Mouse (Mus musculus): ENCODE data around the gene Fam221a. TPM values are rescaled to one million over a fixed set of nuclear protein-coding genes. Genes with fewer than 3 reads are reported as not detected.
A peak's percentile ranks its signal among the peaks of the same experiment; 100 is the strongest.

The Fam221a gene
- polyA plus RNA-seq, 1 experiment from 2014 or later: 8.6 TPM

DNA sequence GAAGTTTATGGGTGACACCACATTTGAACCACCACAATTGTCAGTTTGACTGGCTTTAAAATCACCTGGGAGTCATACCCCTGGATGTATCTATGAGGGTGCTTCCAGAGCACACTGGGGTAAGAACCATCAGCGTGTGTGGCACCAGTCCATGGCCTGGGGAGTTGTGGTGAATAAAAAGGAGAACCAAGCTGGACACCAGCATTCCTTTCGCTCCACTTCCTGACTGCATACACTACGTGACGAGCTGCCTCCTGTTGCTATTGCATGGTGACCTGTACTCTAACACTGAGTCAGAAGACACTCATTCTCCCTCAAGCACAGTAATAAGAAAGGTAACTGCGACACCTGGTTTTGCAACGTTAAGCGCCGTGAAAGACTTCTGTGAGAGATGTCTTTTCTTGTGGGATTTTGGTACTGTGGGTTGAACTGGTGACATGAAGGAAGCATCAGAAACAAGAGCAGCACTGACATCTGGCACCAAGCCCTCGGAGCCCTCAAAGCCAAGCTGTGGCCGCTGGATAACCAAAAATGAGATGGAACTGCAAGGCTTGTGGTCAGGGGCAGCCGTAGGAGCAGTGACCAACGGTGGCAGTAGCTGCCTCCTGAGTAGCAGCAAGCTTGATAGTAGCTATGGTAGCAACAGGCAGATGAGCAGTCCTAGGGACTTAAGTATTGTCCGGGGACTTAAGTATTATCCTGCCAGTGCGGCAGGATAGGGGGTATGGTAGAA lies 23.6 kb upstream of the Fam221a start:
- ATAC-seq (ENCODE audit: insufficient read depth): no peak
- H3K9ac ChIP-seq: no peak overlapping the region
- no peaks in the 10 kb centered on the region for H3K4me1 ChIP-seq (ENCODE audit: insufficient read depth)
- DNase-seq: no peak
- WGBS: 77% methylated on average over 14 of the region's 14 CpGs
- no peak overlapping the region for H3K4me2 ChIP-seq
- no peaks in the 10 kb centered on the region for H3K27me3 ChIP-seq (ENCODE audit: insufficient read depth, low read length)
- TF ChIP-seq CTCF (IDR thresholded peaks at IDR 0.05; ENCODE audit: low read depth): no peak
- no peak overlapping the region for H3K27ac ChIP-seq (ENCODE audit: low read depth)
- H3K36me3 ChIP-seq (ENCODE audit: insufficient read depth): no peaks in the 10 kb centered on the region
- H3K9me3 ChIP-seq (ENCODE audit: low read depth, low read length): no peaks in the 10 kb centered on the region
- no peak overlapping the region for H3K4me3 ChIP-seq (ENCODE audit: low read depth, low read length)

DNA sequence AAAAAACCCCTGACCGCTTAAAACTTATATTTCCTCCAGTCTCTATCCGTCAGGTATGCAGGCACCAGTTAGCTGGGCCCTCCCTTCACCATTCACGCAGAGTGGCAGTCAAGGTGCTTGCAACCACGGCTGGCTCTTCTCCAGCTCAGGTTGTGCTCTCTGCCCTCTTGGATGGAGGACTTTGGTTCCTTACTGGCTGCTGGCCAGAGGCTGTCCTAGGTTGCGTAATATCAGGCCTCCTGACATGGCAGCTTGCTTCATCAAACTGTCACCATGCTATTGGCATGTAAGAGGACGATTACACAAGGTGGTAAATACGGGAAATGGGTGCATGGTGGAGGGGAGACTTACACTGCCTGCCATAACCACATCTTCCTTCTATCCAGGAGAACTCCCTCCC lies 17.7 kb upstream of the Fam221a start:
- H3K4me1 ChIP-seq (ENCODE audit: insufficient read depth): no peaks in the 10 kb centered on the region
- ATAC-seq (ENCODE audit: insufficient read depth) (no peak), DNase-seq (no peak)
- no peaks in the 10 kb centered on the region for H3K27me3 ChIP-seq (ENCODE audit: insufficient read depth, low read length)
- no peak overlapping the region for H3K27ac ChIP-seq (ENCODE audit: low read depth)
- H3K9me3 ChIP-seq (ENCODE audit: low read depth, low read length): no peaks in the 10 kb centered on the region
- TF ChIP-seq CTCF (IDR thresholded peaks at IDR 0.05; ENCODE audit: low read depth): no peak
- no peak overlapping the region for H3K4me2 ChIP-seq
- no peak overlapping the region for H3K4me3 ChIP-seq (ENCODE audit: low read depth, low read length)
- 80% methylated on average over 7 of the region's 7 CpGs for WGBS
- no peak overlapping the region for H3K9ac ChIP-seq
- no peaks in the 10 kb centered on the region for H3K36me3 ChIP-seq (ENCODE audit: insufficient read depth)

DNA sequence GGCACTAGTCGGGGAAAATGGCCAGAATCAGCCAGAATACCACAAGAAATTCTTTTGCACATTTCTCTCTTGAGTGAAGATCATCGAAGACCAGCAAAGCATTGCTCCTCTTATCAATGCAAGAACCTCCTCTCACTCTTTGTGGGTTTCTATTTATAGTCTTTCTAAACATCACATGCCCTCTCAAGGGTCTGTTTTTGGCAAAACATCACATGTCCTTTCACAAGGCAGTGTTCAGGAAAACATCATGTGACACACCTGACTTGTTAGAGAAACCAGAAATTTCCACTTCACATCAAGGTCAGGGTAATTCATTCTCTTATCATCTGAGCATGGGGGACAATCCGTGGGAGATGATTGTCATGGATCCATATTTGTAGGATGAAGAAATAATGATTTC lies 12.9 kb upstream of the Fam221a start:
- no peaks in the 10 kb centered on the region for H3K4me1 ChIP-seq (ENCODE audit: insufficient read depth)
- H3K36me3 ChIP-seq (ENCODE audit: insufficient read depth): no peaks in the 10 kb centered on the region
- H3K9me3 ChIP-seq (ENCODE audit: low read depth, low read length): no peaks in the 10 kb centered on the region
- H3K27me3 ChIP-seq (ENCODE audit: insufficient read depth, low read length): no peaks in the 10 kb centered on the region
- no peak for TF ChIP-seq CTCF (IDR thresholded peaks at IDR 0.05; ENCODE audit: low read depth)
- ATAC-seq (ENCODE audit: insufficient read depth) (no peak), DNase-seq (no peak)
- WGBS: 72% methylated on average over 3 of the region's 3 CpGs
- H3K4me2 ChIP-seq: no peak overlapping the region
- H3K4me3 ChIP-seq (ENCODE audit: low read depth, low read length): no peak overlapping the region
- no peak overlapping the region for H3K27ac ChIP-seq (ENCODE audit: low read depth)
- no peak overlapping the region for H3K9ac ChIP-seq

DNA sequence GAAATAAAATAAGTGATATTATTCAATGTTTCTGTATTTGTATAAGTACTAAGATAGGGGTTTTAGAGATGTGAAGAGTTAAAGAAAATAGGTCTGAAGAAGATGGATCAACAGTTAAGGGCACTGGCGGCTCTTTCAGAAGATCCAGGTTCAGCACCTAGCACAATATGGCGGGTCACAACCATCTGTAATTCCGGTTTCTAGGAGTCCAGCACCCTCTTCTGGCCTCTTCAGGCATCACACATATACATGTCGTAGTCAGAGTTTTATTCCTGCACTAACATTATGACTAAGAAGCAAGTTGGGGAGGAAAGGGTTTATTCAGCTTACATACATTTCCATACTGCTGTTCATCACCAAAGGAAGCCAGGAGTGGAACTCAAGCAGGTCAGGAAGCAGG lies 12.4 kb upstream of the Fam221a start:
- Histone ChIP-seq H3K4me1 (ENCODE audit: insufficient read depth) (no peaks in the 10 kb centered on the region), H3K4me2 (no peak overlapping the region), H3K27me3 (ENCODE audit: insufficient read depth, low read length) (no peaks in the 10 kb centered on the region), H3K36me3 (ENCODE audit: insufficient read depth) (no peaks in the 10 kb centered on the region), H3K9ac (no peak overlapping the region), H3K9me3 (ENCODE audit: low read depth, low read length) (no peaks in the 10 kb centered on the region), H3K27ac (ENCODE audit: low read depth) (no peak overlapping the region), H3K4me3 (ENCODE audit: low read depth, low read length) (no peak overlapping the region)
- DNase-seq (no peak), ATAC-seq (ENCODE audit: insufficient read depth) (no peak)
- peak; percentile 20; the same call in 1 of the 2 replicates for TF ChIP-seq CTCF (IDR thresholded peaks at IDR 0.05; ENCODE audit: low read depth)
- WGBS: 58% methylated on average over 4 of the region's 4 CpGs

DNA sequence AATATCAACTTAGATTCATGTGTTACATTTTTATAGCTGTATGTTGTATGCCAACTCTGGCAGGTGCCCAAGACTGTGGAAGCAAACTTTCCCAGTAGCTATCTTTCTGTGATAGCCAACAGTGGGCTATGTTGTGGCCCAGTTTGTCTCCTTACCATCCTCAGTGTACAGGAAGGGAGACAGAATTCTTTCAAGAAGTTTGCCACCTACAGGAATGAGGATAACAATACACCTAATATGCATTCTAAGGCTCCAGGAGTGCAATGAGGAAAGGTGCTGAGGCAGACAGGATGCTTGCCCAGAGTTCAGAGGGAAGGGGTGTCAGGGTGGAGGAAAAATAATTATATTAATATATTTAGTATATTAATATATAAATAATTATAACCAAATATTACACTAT lies 7.1 kb upstream of the Fam221a start:
- Histone ChIP-seq H3K4me3 (ENCODE audit: low read depth, low read length) (no peak overlapping the region), H3K9me3 (ENCODE audit: low read depth, low read length) (no peaks in the 10 kb centered on the region), H3K4me1 (ENCODE audit: insufficient read depth) (no peaks in the 10 kb centered on the region), H3K27ac (ENCODE audit: low read depth) (no peak overlapping the region), H3K9ac (no peak overlapping the region), H3K4me2 (no peak overlapping the region), H3K27me3 (ENCODE audit: insufficient read depth, low read length) (no peaks in the 10 kb centered on the region), H3K36me3 (ENCODE audit: insufficient read depth) (no peaks in the 10 kb centered on the region)
- 0 out of 2 replicates have a peak, but pooled peaks have one; percentile 27 for TF ChIP-seq CTCF (IDR thresholded peaks at IDR 0.05; ENCODE audit: low read depth)
- ATAC-seq (ENCODE audit: insufficient read depth) (no peak), DNase-seq (no peak)

DNA sequence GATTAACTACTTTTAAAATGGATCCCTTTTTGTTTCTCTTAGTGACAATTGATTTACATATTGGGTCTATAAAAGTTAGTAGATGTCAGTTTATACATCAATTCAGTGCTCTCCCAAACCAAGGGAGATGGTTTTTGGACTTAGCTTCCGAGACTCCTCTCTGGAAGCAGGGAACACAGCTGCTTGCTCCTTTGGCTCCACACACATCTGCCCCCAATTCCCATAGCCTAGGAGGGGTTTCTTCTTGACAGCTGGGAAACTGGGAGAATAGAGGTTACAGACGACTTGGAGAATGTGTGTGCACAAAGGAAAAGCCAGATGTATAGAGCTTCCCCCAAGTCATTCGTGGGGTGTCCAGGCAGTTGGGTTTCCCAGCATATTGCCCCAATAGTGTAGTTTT lies 673 bp downstream of the Fam221a start:
- ATAC-seq (ENCODE audit: insufficient read depth): no peak
- no peak for TF ChIP-seq CTCF (IDR thresholded peaks at IDR 0.05; ENCODE audit: low read depth)
- peaks cover 5% of the 10 kb centered on the region; the same call in 1 of the 2 replicates for H3K4me1 ChIP-seq (ENCODE audit: insufficient read depth)
- H3K9me3 ChIP-seq (ENCODE audit: low read depth, low read length): no peaks in the 10 kb centered on the region
- peak; percentile 25 for DNase-seq
- WGBS: 37% methylated on average over 3 of the region's 3 CpGs
- no peaks in the 10 kb centered on the region for H3K27me3 ChIP-seq (ENCODE audit: insufficient read depth, low read length)
- peak overlapping the region; percentile 66 for H3K4me2 ChIP-seq
- H3K36me3 ChIP-seq (ENCODE audit: insufficient read depth): no peaks in the 10 kb centered on the region
- H3K27ac ChIP-seq (ENCODE audit: low read depth): no peak overlapping the region
- H3K4me3 ChIP-seq (ENCODE audit: low read depth, low read length): peak overlapping the region; percentile 42
- peak overlapping the region; percentile 55 for H3K9ac ChIP-seq

DNA sequence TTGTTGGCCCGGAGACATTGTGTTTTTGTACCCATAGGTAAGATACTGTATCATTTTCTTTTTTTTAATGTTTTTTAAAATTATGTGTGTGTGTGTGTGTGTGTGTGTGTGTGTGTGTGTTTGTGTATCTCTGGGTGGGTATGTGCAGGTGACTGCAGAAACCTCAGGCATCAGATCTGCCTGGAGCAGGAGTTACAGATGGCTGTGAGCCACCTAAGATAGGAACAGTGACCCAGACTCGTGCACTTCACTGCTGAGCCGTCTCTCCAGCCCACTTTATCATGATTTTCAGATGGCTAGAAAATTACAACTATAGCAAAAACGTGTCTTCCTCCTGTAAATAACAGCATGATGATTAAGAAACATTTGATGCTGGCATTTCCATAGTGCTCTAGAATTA lies 5.2 kb downstream of the Fam221a start:
- 71% methylated on average over 4 of the region's 4 CpGs for WGBS

More for the DNA sequence above, 5.2 kb downstream of the Fam221a start:
- H3K9me3 ChIP-seq (ENCODE audit: low read depth, low read length): no peaks in the 10 kb centered on the region
- no peaks in the 10 kb centered on the region for H3K36me3 ChIP-seq (ENCODE audit: insufficient read depth)
- ATAC-seq (ENCODE audit: insufficient read depth): no peak
- no peaks in the 10 kb centered on the region for H3K27me3 ChIP-seq (ENCODE audit: insufficient read depth, low read length)
- no peak overlapping the region for H3K4me3 ChIP-seq (ENCODE audit: low read depth, low read length)
- no peak overlapping the region for H3K9ac ChIP-seq
- peaks cover 5% of the 10 kb centered on the region; the same call in 1 of the 2 replicates for H3K4me1 ChIP-seq (ENCODE audit: insufficient read depth)
- H3K4me2 ChIP-seq: no peak overlapping the region
- TF ChIP-seq CTCF (IDR thresholded peaks at IDR 0.05; ENCODE audit: low read depth): no peak
- H3K27ac ChIP-seq (ENCODE audit: low read depth): no peak overlapping the region
- no peak for DNase-seq

Measured in lung, embryonic 14.5 days (tissue).